Mouse (Mus musculus) frontal cortex, postnatal 14 days (tissue): ENCODE measurements around the gene Gm20777.
"Not testable (repeated sequence)": the region's sequence is repeated elsewhere in the genome, so short reads cannot be mapped to it uniquely, and the experiment has no call there.

ENCODE experiments used
- DNase-seq, 2 experiments: peaks; one replicate each; pipeline ENCODE4 v3.0.0; 2022; ENCODE audit warnings: low spot score in 2 of 2

Gm20777 gene

GRCm38 (mm10) chrY:10752350-10752749 is at the start of gene Gm20777:
Gene Gm20777 (minus strand): TSS chrY:10752450.
- not testable (repeated sequence) for DNase-seq

- peak in 1 of 2 experiments; percentile 4 for DNase-seq
Measured at GRCm38 (mm10) chrY:10709551-10709950, 42.7 kb downstream of the Gm20777 start.

GRCm38 (mm10) chrY:10708761-10709160 is 43.5 kb downstream of the Gm20777 start:
- peak in 1 of 2 experiments; percentile 1 for DNase-seq

DNA sequence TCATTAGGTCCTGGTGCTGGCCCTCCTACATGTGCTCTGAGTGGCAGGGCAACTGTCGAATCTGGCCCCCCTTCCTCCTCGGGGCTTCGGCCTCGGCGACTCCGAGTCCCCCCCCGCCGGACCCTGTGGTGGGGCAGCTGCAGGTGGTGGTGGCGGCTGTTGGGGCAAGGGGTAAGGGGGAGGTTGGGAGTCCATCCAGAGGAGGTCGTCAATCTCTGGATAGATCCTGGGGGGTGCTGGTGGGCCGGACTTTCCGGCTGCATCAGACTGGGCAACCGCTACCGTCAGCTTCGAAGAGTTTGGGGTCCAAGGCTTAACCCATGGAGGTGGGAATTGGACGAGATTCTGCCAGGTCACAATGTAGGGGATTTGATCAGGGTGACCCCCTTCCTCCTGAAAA is 44.0 kb downstream of the Gm20777 start:
- DNase-seq: peak in 1 of 2 experiments; percentile 2

DNA sequence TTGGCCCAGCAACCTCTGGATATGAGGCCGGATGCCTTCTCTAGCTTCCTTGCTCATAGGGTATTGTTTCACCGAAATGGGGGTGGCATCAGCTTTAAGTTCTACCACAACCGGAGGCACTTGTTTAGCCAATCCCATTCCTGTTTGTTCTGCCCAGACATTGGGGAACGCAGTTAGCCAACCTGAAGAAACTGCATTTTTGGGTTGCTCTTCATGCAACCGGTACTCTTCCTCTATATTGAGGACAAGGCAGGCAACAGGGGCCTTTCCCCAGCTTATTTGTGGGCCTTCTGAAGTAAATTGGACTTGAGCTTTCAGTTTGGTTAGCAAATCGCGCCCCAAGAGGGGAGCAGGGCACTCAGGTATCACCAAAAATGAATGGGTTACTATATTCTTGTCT is 45.6 kb downstream of the Gm20777 start:
- peak in 1 of 2 experiments; percentile 0 for DNase-seq
